Mouse (Mus musculus): ENCODE measurements at regions not wholly inside any gene's neighbourhood (a gene's known extent, or its start where the extent isn't known, plus 50 kb on each side); places are given as distances from the start of the nearest gene placed in this dataset.

DNA sequence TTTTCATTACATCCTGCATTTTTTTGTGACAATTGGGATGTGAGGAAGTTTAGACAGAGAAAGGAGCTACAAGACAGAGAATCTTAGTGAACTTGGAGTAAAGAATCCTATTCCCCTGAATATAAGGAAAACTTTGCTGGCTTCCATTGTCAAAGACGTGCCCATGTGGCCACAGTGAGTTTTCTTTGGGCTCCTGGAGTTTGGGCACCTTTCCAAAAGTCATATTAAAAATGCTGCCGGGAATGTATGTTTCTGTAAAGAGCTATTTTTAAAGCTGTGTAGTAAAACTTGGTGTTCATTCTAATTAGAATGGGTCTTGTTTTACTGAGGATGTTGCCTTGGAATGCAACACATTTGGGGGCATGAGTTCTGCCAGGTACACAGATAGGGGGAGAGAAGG, 387.3 kb downstream of the Hdgfl1 start:
- TF ChIP-seq CTCF (IDR thresholded peaks at IDR 0.05; ENCODE audit: low read depth, low read length) (no peak), GATA2 (IDR thresholded peaks at IDR 0.05; ENCODE audit: borderline replicate concordance, low read depth, low read length) (no peak)

Measured in G1E (cell line).